Mouse (Mus musculus) bone marrow macrophage, adult 2 months (primary cell): ENCODE results near the gene Phldb2.

Experiments
- CTCF ChIP-seq: IDR thresholded peaks from 2 replicates; pipeline ENCODE4 v1.5.1; 2012; ENCODE audit warnings: low read depth, mild to moderate bottlenecking, low read length, moderate library complexity
- POLR2A ChIP-seq: IDR thresholded peaks from 2 replicates; pipeline ENCODE4 v1.6.1; 2012; ENCODE audit warnings: mild to moderate bottlenecking, low read depth, low read length, borderline replicate concordance

DNA sequence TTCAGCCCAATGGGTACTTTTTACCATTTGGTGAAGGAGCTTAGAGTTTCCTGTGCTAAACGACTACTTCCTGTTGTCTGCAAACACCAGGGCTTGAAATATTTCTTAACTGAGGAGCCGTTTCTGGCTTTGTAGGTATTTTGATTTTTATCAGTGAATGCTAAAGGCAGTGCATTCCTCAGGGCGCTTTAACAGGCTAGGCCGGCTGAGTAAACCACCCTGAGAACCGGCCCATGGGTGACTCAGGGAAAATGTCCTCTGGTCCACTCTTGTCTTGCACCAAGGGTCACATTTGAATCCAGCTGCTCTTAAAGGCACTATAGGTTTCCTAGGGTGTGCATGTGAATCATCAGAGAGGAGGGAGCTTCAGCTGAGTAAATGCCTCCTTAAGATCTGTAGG lies 66.8 kb downstream of the Phldb2 start:
- TF ChIP-seq POLR2A (no peak), CTCF (no peak)
